Mouse (Mus musculus): ENCODE results near the gene Sfi1. TPM values are rescaled to one million over a fixed set of nuclear protein-coding genes. Genes with fewer than 3 reads are reported as not detected.

Gene Sfi1
- 10 to 100 TPM; 17.3 to 17.4 TPM for total RNA-seq (2021)
- 11.3 and 13.0 TPM in 2 replicates for polyA plus RNA-seq (2012; rRNA removed)
- long read RNA-seq, partial matches to known transcripts: 2 of 13 reads
- long read RNA-seq, other reads (novel, unspliced or antisense): 11 of 13 reads

DNA sequence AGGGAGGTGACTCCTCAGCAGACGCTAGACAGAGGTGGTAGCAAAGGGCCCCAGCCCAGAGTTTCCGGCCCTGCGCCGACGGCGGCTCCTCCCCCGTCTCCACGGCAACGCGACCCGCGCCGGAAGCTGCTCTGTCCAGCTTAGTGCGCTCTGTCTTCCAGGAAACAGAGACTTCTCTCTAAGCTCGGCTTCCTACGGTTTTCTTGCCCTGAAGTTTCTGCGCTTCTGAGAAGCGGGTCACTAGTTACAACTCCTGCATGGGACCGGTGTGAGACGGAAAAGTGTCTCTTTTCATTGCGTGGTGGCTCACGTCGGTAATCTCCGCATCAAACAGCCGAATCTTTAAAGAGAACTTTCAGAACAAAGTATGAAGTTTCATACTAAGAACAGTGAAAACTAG is at the start of gene Sfi1:
Sfi1 (minus strand) TSS at position 101 of the 400 bp plus-strand sequence.
- no peak within 1 kb of the TSS for H3K9ac ChIP-seq (ENCODE audit: low read depth, low read length)
- no peak for DNase-seq
- H3K36me3 ChIP-seq (ENCODE audit: control insufficient read depth, insufficient read depth, low read length): no peaks in the 10 kb centered on the region
- no peaks in the 10 kb centered on the region for H3K79me2 ChIP-seq (replicated peaks; ENCODE audit: control insufficient read depth, insufficient read depth, low read length)
- WGBS: 83% methylated on average over 25 of the region's 25 CpGs
- H3K4me3 ChIP-seq: no peak within 1 kb of the TSS
- H3K4me1 ChIP-seq (ENCODE audit: control insufficient read depth, insufficient read depth, low read length): no peaks in the 10 kb centered on the region
- intact Hi-C loops (cut with DNase I): no loop called here
- no peak within 1 kb of the TSS for H3K27ac ChIP-seq
- H3K27me3 ChIP-seq (ENCODE audit: control insufficient read depth, insufficient read depth, low read length): no peaks in the 10 kb centered on the region
- no peak for TF ChIP-seq EP300 (IDR thresholded peaks at IDR 0.05; ENCODE audit: insufficient read depth, low read depth, low read length)
- TF ChIP-seq CTCF (IDR thresholded peaks at IDR 0.05): no peak
- TF ChIP-seq POLR2A (IDR thresholded peaks at IDR 0.05; ENCODE audit: insufficient read depth, low read depth, low read length): no peak

GRCm38 (mm10) chr11:3242395-3242794 is 49.1 kb upstream of the Sfi1 start:
- H3K27me3 ChIP-seq (ENCODE audit: control insufficient read depth, insufficient read depth, low read length): no peaks in the 10 kb centered on the region
- intact Hi-C loops (cut with DNase I): no loop called here
- no peak for TF ChIP-seq CTCF (IDR thresholded peaks at IDR 0.05)
- TF ChIP-seq POLR2A (IDR thresholded peaks at IDR 0.05; ENCODE audit: insufficient read depth, low read depth, low read length): no peak
- TF ChIP-seq EP300 (IDR thresholded peaks at IDR 0.05; ENCODE audit: insufficient read depth, low read depth, low read length): no peak
- no peaks in the 10 kb centered on the region for H3K79me2 ChIP-seq (replicated peaks; ENCODE audit: control insufficient read depth, insufficient read depth, low read length)
- WGBS: 91% methylated on average over 7 of the region's 7 CpGs
- H3K4me3 ChIP-seq: no peak overlapping the region
- no peak overlapping the region for H3K9ac ChIP-seq (ENCODE audit: low read depth, low read length)
- no peak overlapping the region for H3K27ac ChIP-seq
- no peak for DNase-seq
- no peaks in the 10 kb centered on the region; the same call in none of the 2 replicates for H3K4me1 ChIP-seq (ENCODE audit: control insufficient read depth, insufficient read depth, low read length)
- H3K36me3 ChIP-seq (ENCODE audit: control insufficient read depth, insufficient read depth, low read length): peaks cover 13% of the 10 kb centered on the region

DNA sequence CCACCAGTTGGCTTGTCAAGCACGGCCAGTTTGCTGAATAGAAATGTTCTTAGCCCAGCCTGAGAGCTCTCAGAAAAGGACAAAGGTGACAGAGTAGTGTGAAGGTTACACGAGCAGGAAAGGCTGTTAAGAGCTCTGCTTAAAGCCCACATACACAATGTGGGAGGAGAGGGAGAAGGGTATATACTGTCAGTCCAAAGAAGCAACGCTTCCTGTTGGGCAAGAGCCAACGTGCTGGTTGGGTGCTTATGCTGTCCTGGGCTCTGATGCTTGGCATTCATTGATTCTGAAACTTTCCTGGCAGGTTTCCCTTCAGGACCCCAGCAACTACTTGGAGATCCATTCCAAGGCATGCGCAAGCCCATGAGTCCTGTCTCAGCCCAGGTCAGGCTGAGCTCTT is 42.0 kb upstream of the Sfi1 start:
- 69% methylated on average over 5 of the region's 5 CpGs for WGBS
- intact Hi-C loops (cut with DNase I): no loop called here
- H3K79me2 ChIP-seq (replicated peaks; ENCODE audit: control insufficient read depth, insufficient read depth, low read length): no peaks in the 10 kb centered on the region
- H3K4me3 ChIP-seq: no peak overlapping the region
- H3K9ac ChIP-seq (ENCODE audit: low read depth, low read length): no peak overlapping the region
- no peak overlapping the region for H3K27ac ChIP-seq
- DNase-seq: no peak
- TF ChIP-seq CTCF (IDR thresholded peaks at IDR 0.05): no peak
- TF ChIP-seq POLR2A (IDR thresholded peaks at IDR 0.05; ENCODE audit: insufficient read depth, low read depth, low read length): no peak
- no peak for TF ChIP-seq EP300 (IDR thresholded peaks at IDR 0.05; ENCODE audit: insufficient read depth, low read depth, low read length)
- H3K4me1 ChIP-seq (ENCODE audit: control insufficient read depth, insufficient read depth, low read length): no peaks in the 10 kb centered on the region; the same call in 1 of the 2 replicates
- peaks cover 12% of the 10 kb centered on the region for H3K36me3 ChIP-seq (ENCODE audit: control insufficient read depth, insufficient read depth, low read length)
- H3K27me3 ChIP-seq (ENCODE audit: control insufficient read depth, insufficient read depth, low read length): no peaks in the 10 kb centered on the region

DNA sequence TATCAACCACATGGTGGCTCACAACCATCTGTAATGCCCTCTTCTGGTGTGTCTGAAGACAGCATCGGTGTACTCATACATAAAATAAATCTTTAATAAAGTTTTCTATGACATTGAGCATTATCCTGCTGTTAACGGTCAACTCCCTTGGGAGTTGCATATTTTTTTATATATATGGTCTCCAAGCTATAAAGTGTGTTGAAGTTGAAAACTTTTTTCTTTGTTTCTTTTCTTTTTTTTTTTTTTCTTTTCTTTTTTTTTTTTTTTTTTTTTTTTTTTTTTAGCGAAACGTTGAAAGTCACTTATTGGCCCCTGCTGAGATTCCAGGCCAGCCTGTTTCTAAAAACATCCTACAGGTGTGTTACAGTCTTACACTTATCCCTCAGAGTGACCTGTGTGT is 40.4 kb upstream of the Sfi1 start:
- peaks cover 12% of the 10 kb centered on the region for H3K36me3 ChIP-seq (ENCODE audit: control insufficient read depth, insufficient read depth, low read length)
- H3K27me3 ChIP-seq (ENCODE audit: control insufficient read depth, insufficient read depth, low read length): no peaks in the 10 kb centered on the region
- WGBS: 95% methylated on average over 4 of the region's 4 CpGs
- no peaks in the 10 kb centered on the region for H3K79me2 ChIP-seq (replicated peaks; ENCODE audit: control insufficient read depth, insufficient read depth, low read length)
- H3K4me1 ChIP-seq (ENCODE audit: control insufficient read depth, insufficient read depth, low read length): no peaks in the 10 kb centered on the region; the same call in 1 of the 2 replicates
- DNase-seq: no peak
- TF ChIP-seq POLR2A (IDR thresholded peaks at IDR 0.05; ENCODE audit: insufficient read depth, low read depth, low read length) (no peak), CTCF (IDR thresholded peaks at IDR 0.05) (no peak), EP300 (IDR thresholded peaks at IDR 0.05; ENCODE audit: insufficient read depth, low read depth, low read length) (no peak)
- H3K9ac ChIP-seq (ENCODE audit: low read depth, low read length): no peak overlapping the region
- intact Hi-C loops (cut with DNase I): no loop called here
- H3K27ac ChIP-seq: no peak overlapping the region
- no peak overlapping the region for H3K4me3 ChIP-seq

DNA sequence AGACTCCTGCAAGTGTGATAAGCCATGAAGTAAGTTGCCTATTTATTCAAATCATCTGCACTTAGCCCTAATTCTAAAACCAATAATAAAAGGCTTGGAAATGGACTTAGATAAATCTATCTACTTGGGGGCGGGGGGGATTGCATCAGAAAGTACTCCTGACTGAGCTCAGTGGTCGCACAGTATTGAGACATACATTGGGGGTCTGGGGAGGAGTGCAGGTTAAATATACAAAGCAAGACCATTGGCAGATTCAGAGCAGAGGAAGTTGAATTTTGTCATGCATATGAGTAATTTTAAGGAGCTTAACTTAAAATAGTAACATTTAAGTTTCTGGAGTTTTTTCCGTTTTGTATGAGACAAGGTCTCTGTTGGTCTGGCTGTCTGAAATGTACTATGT is 39.0 kb upstream of the Sfi1 start:
- H3K9ac ChIP-seq (ENCODE audit: low read depth, low read length): no peak overlapping the region
- intact Hi-C loops (cut with DNase I): no loop called here
- 76% methylated on average over 3 of the region's 3 CpGs for WGBS
- no peaks in the 10 kb centered on the region for H3K4me1 ChIP-seq (ENCODE audit: control insufficient read depth, insufficient read depth, low read length)
- no peaks in the 10 kb centered on the region for H3K27me3 ChIP-seq (ENCODE audit: control insufficient read depth, insufficient read depth, low read length)
- H3K36me3 ChIP-seq (ENCODE audit: control insufficient read depth, insufficient read depth, low read length): peaks cover 6% of the 10 kb centered on the region; the same call in 1 of the 2 replicates
- TF ChIP-seq CTCF (IDR thresholded peaks at IDR 0.05) (no peak), POLR2A (IDR thresholded peaks at IDR 0.05; ENCODE audit: insufficient read depth, low read depth, low read length) (no peak), EP300 (IDR thresholded peaks at IDR 0.05; ENCODE audit: insufficient read depth, low read depth, low read length) (no peak)
- DNase-seq: no peak
- no peaks in the 10 kb centered on the region for H3K79me2 ChIP-seq (replicated peaks; ENCODE audit: control insufficient read depth, insufficient read depth, low read length)
- H3K27ac ChIP-seq: no peak overlapping the region
- no peak overlapping the region for H3K4me3 ChIP-seq

GRCm38 (mm10) chr11:3227113-3227512 is 33.9 kb upstream of the Sfi1 start:
- Histone ChIP-seq H3K9ac (ENCODE audit: low read depth, low read length) (no peak overlapping the region), H3K27me3 (ENCODE audit: control insufficient read depth, insufficient read depth, low read length) (no peaks in the 10 kb centered on the region), H3K79me2 (replicated peaks; ENCODE audit: control insufficient read depth, insufficient read depth, low read length) (no peaks in the 10 kb centered on the region), H3K36me3 (ENCODE audit: control insufficient read depth, insufficient read depth, low read length) (peaks cover 4% of the 10 kb centered on the region), H3K4me1 (ENCODE audit: control insufficient read depth, insufficient read depth, low read length) (no peaks in the 10 kb centered on the region), H3K4me3 (no peak overlapping the region), H3K27ac (no peak overlapping the region)
- intact Hi-C loops (cut with DNase I): no loop called here
- 88% methylated on average over 3 of the region's 3 CpGs for WGBS
- TF ChIP-seq CTCF (IDR thresholded peaks at IDR 0.05) (no peak), POLR2A (IDR thresholded peaks at IDR 0.05; ENCODE audit: insufficient read depth, low read depth, low read length) (no peak), EP300 (IDR thresholded peaks at IDR 0.05; ENCODE audit: insufficient read depth, low read depth, low read length) (no peak)
- no peak for DNase-seq

All from heart, adult 2 months (tissue).